Mouse (Mus musculus) thymus, postnatal 14 days (tissue): Measurements from ENCODE around the gene Ebp.

Experiments
- DNase-seq: peaks from one replicate; pipeline ENCODE4 v3.0.0; 2021

The Ebp gene

GRCm38 (mm10) chrX:8182871-8183540 lies 10.3 kb downstream of the Ebp start:
- DNase-seq = no peak

- no peak for DNase-seq
Observed at GRCm38 (mm10) chrX:8179646-8180045, 13.7 kb downstream of the Ebp start.

GRCm38 (mm10) chrX:8178871-8179270 lies 14.4 kb downstream of the Ebp start:
- no peak for DNase-seq

- peak; percentile 88 for DNase-seq
Observed at GRCm38 (mm10) chrX:8175504-8176385, 17.6 kb downstream of the Ebp start, which contains the start of gene Tbc1d25. Gene Tbc1d25, minus strand, starts transcription at chrX:8176181.

DNA sequence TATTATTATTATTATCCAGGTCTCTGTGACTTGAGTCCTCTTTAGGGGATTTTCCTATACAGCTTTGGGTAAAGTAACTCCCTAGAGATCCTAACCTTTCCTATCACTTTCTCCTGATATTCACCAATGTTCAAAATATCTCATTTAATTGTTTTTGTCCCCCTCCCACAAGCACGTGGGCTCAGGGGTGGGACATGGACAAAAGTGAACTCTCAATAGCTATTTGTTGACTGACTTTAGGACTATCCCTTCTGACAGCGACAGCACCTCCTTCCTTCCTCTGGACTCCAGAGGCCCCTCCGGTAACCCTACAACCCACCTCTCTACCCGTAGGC lies 18.2 kb downstream of the Ebp start:
- DNase-seq = no peak

- DNase-seq = no peak
Observed at GRCm38 (mm10) chrX:8167716-8168647, 25.3 kb downstream of the Ebp start.

- no peak for DNase-seq
Observed at GRCm38 (mm10) chrX:8164471-8164870, 28.8 kb downstream of the Ebp start.

GRCm38 (mm10) chrX:8163076-8163475 lies 30.2 kb downstream of the Ebp start:
- no peak for DNase-seq

DNA sequence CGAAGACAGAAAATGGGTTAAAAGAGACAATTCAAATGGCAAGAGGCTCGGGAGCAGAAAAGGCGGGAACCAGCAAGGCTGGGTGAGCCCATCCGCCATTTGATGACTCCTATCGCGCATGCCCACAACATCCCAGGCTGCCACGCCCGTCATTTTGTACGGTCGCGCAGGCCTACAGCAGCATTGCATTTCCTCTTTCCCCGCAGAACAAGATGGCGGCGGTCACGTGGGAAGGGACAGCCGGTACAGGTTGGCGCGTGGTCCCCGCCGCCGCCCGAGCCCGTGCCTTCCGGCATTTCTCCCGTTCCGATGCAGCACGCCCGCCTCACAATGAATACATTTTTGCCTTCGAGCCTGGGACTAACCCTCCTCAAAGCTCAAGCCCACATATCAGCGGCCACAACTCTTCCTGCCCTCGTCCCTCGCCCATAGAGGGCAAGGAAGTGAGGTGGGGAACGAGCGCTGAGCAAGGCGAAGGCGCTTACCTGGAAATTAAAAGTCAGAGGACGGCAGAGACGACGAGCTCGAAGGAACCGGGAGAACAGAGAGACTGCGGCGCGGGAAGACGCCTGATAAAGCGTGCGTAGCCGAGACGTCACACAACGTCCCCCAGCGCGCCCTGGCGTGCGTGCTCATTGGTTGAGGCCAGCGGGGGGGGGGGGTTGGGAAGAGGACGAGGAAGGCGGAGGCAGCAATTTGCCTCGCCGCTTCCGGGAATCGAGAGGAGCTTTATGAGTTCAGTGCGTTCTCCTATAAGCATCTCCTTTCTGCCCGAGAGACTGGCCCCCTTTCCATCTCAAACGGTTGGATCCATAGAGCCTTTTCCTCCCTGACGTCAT lies 47.9 kb downstream of the Ebp start, which contains the start of gene Rbm3:
Gene Rbm3 (minus strand): TSS at position 728 of the 839 bp plus-strand sequence.
- peak; percentile 86 for DNase-seq

- DNase-seq = no peak
Observed at GRCm38 (mm10) chrX:8143750-8144149, 49.6 kb downstream of the Ebp start.

DNA sequence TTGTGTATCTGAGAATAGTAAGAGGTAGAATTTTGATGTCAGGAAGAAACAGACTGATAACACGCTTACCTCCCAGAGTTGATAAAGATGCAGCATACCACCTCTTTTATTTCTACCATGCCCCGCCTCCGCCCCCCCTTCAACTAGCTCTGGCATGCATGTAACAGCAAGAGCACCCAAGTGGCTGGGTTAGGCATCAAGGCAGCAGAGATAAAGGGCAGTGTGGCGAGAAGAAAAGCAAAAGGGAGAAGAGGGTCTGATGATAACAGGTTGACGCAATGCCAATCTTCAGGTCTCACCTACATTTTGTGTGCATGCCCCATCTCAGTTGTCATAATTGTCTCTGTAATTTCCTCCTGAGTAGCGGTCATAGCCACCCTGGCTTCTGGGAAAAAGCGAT lies 50.4 kb downstream of the Ebp start:
- no peak for DNase-seq

DNA sequence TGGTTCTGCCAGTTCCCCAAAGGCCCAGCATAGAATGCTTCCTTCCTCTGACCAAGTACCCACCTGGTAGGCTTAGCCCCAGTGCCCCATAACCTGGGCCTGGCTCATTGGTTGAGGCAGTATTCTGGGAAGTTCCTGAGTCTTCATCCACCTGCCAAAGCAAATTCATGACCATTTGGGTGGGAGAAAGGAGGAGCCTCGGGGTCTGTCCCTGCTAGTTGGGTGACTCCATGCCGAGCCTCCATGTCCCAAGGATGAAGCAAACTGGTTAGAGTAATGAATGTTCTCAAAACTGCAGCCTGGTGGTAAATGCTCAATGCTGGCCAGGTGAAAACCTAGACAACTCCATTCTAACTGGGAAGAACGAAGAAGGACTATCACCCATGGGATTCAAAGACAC lies 52.3 kb downstream of the Ebp start:
- DNase-seq = no peak

GRCm38 (mm10) chrX:8140446-8140845 lies 52.9 kb downstream of the Ebp start:
- no peak for DNase-seq

DNA sequence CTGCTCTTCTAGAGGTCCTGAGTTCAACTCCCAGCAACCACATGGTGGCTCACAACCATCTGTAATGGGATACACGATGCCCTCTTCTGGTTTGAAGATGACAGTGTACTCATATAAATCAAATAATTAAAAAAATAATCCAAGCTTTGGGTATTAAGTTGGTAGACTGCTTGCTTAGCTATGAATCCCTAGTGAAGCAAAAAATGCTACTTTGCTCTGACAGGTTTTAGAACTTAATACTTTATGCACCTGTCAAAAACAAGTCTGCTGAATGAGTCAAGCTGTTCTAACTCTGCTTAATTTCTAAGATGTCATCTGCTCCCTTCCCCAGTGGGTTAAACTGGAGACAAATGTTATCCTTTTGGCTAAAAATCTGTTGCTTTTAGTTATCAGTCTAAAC lies 53.8 kb downstream of the Ebp start:
- no peak for DNase-seq

- no peak for DNase-seq
Observed at GRCm38 (mm10) chrX:8135886-8136285, 57.4 kb downstream of the Ebp start.
